Mouse (Mus musculus) forebrain, embryonic 13.5 days (tissue): ENCODE measurements around the gene Ovol1. TPM values are rescaled to one million over a fixed set of nuclear protein-coding genes. Genes with fewer than 3 reads are reported as not detected.

ENCODE experiments used
- ATAC-seq: fragments of 200-750 bp; cut with Nextera tagmentation; 2 replicates; pipeline ENCODE4 v1.8.0; 2017
- H3K27ac ChIP-seq: fragments of 300-500 bp; sonication (generic); 2 replicates; pipeline ENCODE4 v1.5.1; 2015; ENCODE audit warnings: inconsistent platforms, mild to moderate bottlenecking, moderate library complexity
- H3K27me3 ChIP-seq: fragments of 300-500 bp; sonication (generic); 2 replicates; pipeline ENCODE4 v1.6.1; 2015; ENCODE audit warnings: mild to moderate bottlenecking, inconsistent platforms
- H3K36me3 ChIP-seq: fragments of 300-500 bp; sonication (generic); 2 replicates; pipeline ENCODE4 v1.6.1; 2015; ENCODE audit warnings: mild to moderate bottlenecking, inconsistent platforms; ENCODE audit not compliant: poor library complexity, severe bottlenecking
- H3K4me1 ChIP-seq: fragments of 300-500 bp; sonication (generic); 2 replicates; pipeline ENCODE4 v1.6.1; 2015; ENCODE audit warnings: inconsistent platforms
- H3K4me2 ChIP-seq: fragments of 300-500 bp; sonication (generic); 2 replicates; pipeline ENCODE4 v1.6.1; 2015; ENCODE audit warnings: inconsistent platforms, mild to moderate bottlenecking, moderate library complexity
- H3K4me3 ChIP-seq: fragments of 300-500 bp; sonication (generic); 2 replicates; pipeline ENCODE4 v1.5.1; 2015; ENCODE audit warnings: mild to moderate bottlenecking, inconsistent platforms
- H3K9ac ChIP-seq: fragments of 300-500 bp; sonication (generic); 2 replicates; pipeline ENCODE4 v1.6.1; 2015; ENCODE audit warnings: mild to moderate bottlenecking, inconsistent platforms
- H3K9me3 ChIP-seq: fragments of 300-500 bp; sonication (generic); replicated peaks from 2 replicates; pipeline ENCODE4 v1.6.1; 2016; ENCODE audit warnings: inconsistent platforms
- WGBS: fragments of 180-500 bp; shearing (Covaris S2); methylation state at CpG from one replicate; pipeline ENCODE4 v1.1.7; 2015; 5-methylcytosine and 5-hydroxymethylcytosine counted together
- polyA plus RNA-seq: library from polyadenylated mRNA; unstranded; fragments of >200 nt; fragmentation: Nextera tagmentation; extraction: Ambion mirVana; gene quantifications from 2 replicates; pipeline ENCODE4 v1.2.1, GENCODE M21; 2015

Ovol1 gene
- polyA plus RNA-seq, 1 experiment from 2014 or later: 0.06 TPM

DNA sequence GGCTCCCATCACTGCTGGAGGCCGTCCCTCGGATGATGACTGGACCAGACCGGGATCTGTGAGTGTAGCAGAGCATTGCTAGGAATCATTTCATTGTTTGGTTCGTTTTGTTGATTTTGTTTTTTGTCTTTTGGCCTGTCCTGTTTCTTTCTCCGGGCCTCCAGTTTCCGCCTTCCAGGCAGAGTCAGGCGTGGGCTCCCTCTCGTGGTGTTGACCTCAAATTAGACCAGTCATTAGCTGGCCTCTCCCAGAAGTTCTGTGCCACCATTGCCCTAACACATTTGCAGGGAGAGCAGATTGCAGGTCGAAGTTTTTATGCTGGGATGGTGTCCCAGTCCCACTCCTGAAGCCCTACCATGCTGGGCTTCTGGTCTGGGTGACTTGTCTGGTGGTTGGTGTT lies 28.7 kb upstream of the Ovol1 start:
- H3K4me3 ChIP-seq: no peak overlapping the region
- no peaks in the 10 kb centered on the region for H3K36me3 ChIP-seq
- no peaks in the 10 kb centered on the region for H3K4me1 ChIP-seq
- H3K9me3 ChIP-seq: no peaks in the 10 kb centered on the region
- 0 out of 2 replicates have a peak overlapping the region, but pooled peaks have one; percentile 13 for H3K9ac ChIP-seq
- no peak overlapping the region for H3K27ac ChIP-seq
- H3K27me3 ChIP-seq: no peaks in the 10 kb centered on the region
- no peak for ATAC-seq
- no peak overlapping the region for H3K4me2 ChIP-seq
- WGBS: 85% methylated on average over 9 of the region's 9 CpGs

DNA sequence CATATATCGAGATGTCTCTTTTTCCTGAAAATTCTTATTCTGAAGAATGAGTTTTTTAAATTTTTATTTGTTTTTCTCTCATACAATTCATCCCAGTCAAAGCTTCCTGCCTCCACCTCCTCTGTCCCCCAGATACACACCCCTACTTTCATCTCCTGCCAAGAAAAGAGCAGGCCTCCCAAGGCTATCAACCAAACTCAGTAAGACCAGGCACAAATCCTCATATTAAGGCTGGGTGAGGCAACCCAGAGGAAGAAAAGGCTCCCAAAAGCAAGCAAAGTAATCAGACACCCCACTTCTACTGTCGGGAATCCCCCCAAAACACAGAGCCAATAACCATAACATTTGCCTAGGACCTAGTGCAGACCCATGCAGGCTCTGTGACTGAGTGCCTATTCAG lies 21.5 kb upstream of the Ovol1 start:
- WGBS: 80% methylated on average over 2 of the region's 2 CpGs
- Histone ChIP-seq H3K9me3 (no peaks in the 10 kb centered on the region), H3K9ac (no peak overlapping the region), H3K27ac (no peak overlapping the region), H3K36me3 (no peaks in the 10 kb centered on the region), H3K4me2 (no peak overlapping the region), H3K4me3 (no peak overlapping the region), H3K27me3 (no peaks in the 10 kb centered on the region), H3K4me1 (no peaks in the 10 kb centered on the region)
- no peak for ATAC-seq

DNA sequence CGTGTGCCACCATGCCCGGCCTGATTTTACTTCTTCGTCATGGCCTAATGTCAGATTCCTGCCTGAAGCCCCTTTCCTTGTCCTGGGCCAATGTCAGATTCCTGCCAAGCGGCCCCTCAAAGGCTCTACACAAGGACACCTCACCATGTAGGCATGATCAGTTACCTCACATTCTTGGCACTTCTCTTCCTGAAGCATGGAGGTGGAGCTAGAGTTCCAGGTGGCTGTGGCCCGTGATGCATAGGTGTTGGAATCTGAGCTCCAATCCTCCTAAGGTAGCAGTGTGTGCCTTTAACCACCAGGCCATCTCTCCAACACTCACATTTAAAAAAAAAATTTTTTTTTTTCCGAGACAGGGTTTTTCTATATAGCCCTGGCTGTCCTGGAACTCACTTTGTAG lies 20.3 kb upstream of the Ovol1 start:
- no peaks in the 10 kb centered on the region for H3K9me3 ChIP-seq
- no peaks in the 10 kb centered on the region for H3K27me3 ChIP-seq
- H3K4me2 ChIP-seq: no peak overlapping the region
- no peaks in the 10 kb centered on the region for H3K36me3 ChIP-seq
- no peak overlapping the region for H3K4me3 ChIP-seq
- no peaks in the 10 kb centered on the region for H3K4me1 ChIP-seq
- no peak for ATAC-seq
- H3K27ac ChIP-seq: no peak overlapping the region
- no peak overlapping the region for H3K9ac ChIP-seq
- 88% methylated on average over 6 of the region's 6 CpGs for WGBS

DNA sequence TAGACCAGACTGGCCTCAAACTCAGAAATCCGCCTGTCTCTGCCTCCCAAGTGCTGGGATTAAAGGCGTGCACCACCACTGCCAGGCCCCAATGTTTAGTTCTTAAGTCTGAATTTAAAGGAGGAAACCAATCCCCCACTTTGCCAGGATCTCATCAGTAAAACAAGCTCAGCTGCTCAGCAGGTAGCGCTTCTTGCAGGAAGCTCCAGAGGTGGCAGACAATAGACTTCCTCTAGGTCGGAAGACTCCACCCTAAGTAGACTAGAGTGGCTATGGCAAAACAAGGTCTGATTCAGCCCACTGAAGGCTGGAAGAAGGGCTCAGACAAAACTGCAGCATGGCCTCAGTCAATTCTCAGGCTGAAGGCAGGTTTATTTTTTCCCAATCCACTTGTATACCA lies 19.5 kb upstream of the Ovol1 start:
- no peaks in the 10 kb centered on the region for H3K36me3 ChIP-seq
- WGBS: 80% methylated on average over 4 of the region's 4 CpGs
- H3K4me3 ChIP-seq: no peak overlapping the region
- no peak for ATAC-seq
- no peak overlapping the region for H3K9ac ChIP-seq
- no peaks in the 10 kb centered on the region for H3K9me3 ChIP-seq
- no peak overlapping the region for H3K27ac ChIP-seq
- H3K27me3 ChIP-seq: no peaks in the 10 kb centered on the region
- no peak overlapping the region for H3K4me2 ChIP-seq
- H3K4me1 ChIP-seq: no peaks in the 10 kb centered on the region

DNA sequence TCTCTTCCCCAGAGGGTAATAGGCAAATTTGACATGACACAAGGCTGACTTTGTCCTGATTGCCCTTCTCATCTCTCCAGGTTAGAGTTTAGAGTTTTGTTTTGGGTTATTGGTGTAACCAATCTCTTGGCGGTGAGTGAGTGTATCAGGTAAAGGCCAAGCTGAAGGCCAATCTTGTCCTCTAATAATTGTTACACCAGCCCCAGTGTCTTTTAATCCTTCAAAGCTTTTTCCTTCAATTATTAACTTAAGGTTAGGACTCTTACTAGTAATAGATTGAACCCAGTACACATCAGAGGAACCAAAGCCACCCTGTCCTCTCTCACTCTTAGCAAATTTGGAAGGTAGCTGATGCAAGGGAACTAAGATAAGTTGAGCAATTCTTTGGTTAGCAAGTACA lies 14.9 kb upstream of the Ovol1 start:
- ATAC-seq: no peak
- WGBS: 100% methylated on average over 1 of the region's 1 CpGs

DNA sequence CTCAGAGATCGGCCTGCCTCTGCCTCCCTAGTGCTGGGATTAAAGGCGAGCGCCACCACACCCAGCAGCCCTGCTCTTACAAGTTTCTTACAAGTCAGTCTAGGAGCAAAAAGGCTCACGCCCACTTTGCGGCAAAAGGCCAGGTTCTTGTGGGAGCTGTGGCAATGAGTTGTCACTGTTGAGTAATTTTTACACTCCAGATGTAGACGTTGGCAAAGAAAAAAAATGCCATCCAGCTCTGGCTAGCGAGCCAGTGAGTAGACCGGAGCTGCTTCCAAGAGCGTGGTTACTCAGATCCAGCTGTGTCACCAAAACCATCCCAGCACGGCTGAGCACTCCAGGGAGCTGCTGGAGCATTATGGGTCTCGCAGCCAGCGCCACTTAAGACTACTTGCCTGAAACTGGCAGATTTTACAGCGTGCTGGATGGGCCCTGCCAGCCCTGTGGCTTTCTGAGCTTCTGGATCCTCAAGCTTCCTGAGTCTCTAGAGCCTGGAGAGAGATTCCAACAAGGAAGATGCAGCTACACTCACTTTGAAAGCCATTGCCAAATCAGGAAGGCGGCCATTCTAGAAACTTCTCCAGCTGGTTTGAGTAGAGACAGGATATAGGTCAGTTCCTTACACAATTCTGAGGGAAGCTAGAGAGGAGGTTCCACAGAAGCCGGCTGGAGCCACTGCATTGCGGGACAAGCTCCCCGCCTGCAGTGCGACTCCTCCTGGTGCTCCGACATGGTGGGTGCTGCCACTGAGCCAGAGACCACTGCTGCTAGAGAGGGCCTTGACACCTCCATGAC lies 12.1 kb upstream of the Ovol1 start:
- Histone ChIP-seq H3K27ac (no peak overlapping the region), H3K27me3 (no peaks in the 10 kb centered on the region), H3K36me3 (0 out of 2 replicates have a peak, but pooled peaks cover 8% of the 10 kb centered on the region), H3K4me2 (no peak overlapping the region), H3K9me3 (no peaks in the 10 kb centered on the region), H3K9ac (peak overlapping the region; percentile 8; the same call in 1 of the 2 replicates), H3K4me1 (peaks cover 10% of the 10 kb centered on the region), H3K4me3 (no peak overlapping the region)
- WGBS: 90% methylated on average over 19 of the region's 19 CpGs
- no peak for ATAC-seq

More for the DNA sequence above, 14.9 kb upstream of the Ovol1 start:
- H3K36me3 ChIP-seq: 0 out of 2 replicates have a peak, but pooled peaks cover 4% of the 10 kb centered on the region
- H3K9ac ChIP-seq: no peak overlapping the region
- H3K27ac ChIP-seq: no peak overlapping the region
- H3K27me3 ChIP-seq: no peaks in the 10 kb centered on the region
- H3K4me2 ChIP-seq: no peak overlapping the region
- no peak overlapping the region for H3K4me3 ChIP-seq
- no peaks in the 10 kb centered on the region for H3K4me1 ChIP-seq
- H3K9me3 ChIP-seq: no peaks in the 10 kb centered on the region

DNA sequence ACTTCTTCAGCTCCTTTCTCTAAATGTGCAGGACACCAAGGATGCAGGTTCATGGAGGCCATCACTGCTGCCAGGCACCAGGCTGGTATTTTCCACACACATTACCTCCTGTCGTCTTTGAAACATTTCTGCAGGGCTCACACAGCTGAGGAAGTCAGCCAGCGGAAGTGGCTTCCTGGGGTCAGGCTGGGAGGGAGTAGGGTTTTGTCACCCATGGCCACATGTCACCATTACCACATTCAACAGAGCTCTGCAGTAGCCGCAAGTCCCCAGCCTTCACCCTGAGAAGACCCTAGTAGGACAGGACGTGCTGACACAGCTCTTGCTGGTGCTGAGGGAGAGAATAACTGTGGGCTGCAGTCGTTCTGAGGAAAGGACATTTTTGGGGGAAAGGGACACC lies 11.4 kb upstream of the Ovol1 start:
- Histone ChIP-seq H3K4me2 (no peak overlapping the region), H3K27ac (no peak overlapping the region), H3K9me3 (no peaks in the 10 kb centered on the region), H3K27me3 (peaks cover 2% of the 10 kb centered on the region; the same call in 1 of the 2 replicates), H3K4me1 (peaks cover 15% of the 10 kb centered on the region), H3K36me3 (0 out of 2 replicates have a peak, but pooled peaks cover 8% of the 10 kb centered on the region), H3K9ac (no peak overlapping the region), H3K4me3 (no peak overlapping the region)
- no peak for ATAC-seq
- 86% methylated on average over 5 of the region's 5 CpGs for WGBS

DNA sequence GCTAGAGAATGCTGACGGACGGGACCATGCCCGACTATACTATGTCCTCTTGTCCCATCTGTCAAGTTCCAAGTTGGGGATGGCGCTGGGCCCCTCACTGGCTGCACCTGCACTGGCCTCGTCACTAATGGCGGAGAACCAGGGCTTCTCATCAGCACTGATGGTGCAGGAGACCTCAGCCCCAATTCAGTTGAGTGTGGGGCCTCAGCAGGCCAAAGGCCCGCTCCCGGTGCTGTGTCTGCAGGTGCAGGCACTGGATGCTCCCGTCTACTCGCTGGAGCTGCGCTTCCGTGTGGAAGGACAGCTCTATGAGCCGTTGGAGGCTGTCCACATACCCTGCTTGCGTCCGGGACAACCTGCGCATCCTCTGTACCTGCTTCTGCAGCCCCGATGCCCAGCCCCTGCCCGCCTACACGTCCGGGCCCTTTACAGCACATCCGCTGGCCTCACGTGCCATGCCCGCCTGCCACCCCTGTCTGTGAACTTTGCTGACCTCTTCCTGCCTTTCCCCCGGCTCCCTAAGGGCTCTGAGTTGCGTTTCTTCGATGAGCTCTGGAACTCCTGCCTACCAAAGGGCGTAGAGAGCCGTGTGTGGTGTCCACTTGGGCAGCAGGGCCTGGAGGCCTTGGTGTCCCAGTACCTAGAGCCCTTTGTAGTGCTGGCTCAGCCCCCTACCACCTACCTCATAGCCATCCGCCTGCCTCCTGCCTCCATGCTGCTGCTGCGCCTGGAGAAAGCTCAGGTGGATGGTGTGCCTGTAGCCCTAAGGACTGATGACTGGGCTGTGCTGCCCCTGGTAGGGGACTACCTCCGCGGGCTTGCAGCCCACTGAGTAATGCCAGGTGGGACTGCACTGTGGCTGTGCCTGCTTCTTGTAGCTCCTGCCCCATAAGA lies 10.2 kb upstream of the Ovol1 start:
- 0 out of 2 replicates have a peak overlapping the region, but pooled peaks have one; percentile 5 for H3K9ac ChIP-seq
- H3K27ac ChIP-seq: no peak overlapping the region
- H3K9me3 ChIP-seq: no peaks in the 10 kb centered on the region
- ATAC-seq: no peak
- no peak overlapping the region for H3K4me3 ChIP-seq
- peaks cover 14% of the 10 kb centered on the region for H3K27me3 ChIP-seq
- H3K4me1 ChIP-seq: peaks cover 17% of the 10 kb centered on the region
- H3K4me2 ChIP-seq: no peak overlapping the region
- H3K36me3 ChIP-seq: 0 out of 2 replicates have a peak, but pooled peaks cover 8% of the 10 kb centered on the region
- 91% methylated on average over 32 of the region's 32 CpGs for WGBS

DNA sequence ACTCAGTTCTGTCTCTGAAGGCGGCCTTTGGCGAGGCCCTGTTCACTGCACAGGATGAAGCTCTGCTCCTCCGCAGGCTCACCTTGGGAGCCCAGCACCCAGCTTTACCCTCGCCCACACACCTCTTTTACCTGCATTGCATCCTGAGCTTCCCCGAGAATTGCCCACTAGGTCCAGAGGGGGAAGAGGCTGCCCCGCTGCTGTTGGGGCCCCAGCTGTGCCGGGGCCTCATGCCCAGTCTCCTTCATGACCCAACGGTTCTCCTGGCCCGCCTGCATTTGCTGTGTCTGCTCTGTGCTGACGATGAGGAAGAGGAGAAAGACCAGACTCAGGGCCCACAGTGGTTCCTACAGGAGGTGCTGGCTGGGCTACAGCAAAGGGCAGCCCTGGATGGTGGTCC lies 9.1 kb upstream of the Ovol1 start:
- Histone ChIP-seq H3K9me3 (no peaks in the 10 kb centered on the region), H3K4me1 (peaks cover 17% of the 10 kb centered on the region), H3K9ac (no peak overlapping the region), H3K4me3 (no peak overlapping the region), H3K36me3 (0 out of 2 replicates have a peak, but pooled peaks cover 8% of the 10 kb centered on the region), H3K27ac (no peak overlapping the region), H3K4me2 (no peak overlapping the region), H3K27me3 (peaks cover 19% of the 10 kb centered on the region)
- WGBS: 87% methylated on average over 10 of the region's 10 CpGs
- ATAC-seq: no peak

DNA sequence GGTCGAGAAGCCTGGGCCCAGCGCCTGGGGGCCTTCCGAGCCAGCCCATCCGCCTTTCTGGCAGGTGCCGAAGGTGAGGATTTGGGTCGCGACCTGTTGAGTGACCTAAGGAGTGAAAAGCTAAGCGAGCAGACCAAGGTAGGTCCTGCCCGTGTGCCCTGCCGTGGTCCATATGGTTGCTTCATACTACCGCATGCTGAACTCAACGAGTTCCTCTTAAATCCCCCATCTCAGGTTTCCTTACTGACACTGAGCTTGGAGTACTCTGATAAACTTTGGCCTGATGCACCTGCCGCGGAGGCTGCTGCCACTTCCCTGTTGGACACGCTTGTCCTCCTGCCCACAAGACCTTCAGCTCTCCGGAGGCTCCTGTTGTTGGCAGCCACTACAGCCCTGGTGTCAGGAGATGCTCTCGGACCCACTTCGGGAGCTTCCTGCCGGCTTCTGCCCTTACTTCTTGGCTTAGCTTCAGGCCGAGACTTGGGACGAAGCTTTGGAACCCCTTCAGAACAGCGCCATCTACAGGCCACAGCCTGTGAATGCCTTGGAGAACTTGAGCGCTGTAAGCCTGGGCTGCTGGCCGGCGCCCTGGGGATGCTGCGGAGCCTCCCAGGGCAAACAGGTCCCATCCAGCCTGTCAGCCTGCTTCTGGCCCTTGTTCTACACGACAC lies 8.2 kb upstream of the Ovol1 start:
- H3K4me2 ChIP-seq: peak overlapping the region; percentile 91
- H3K27me3 ChIP-seq: peaks cover 28% of the 10 kb centered on the region
- 7% methylated on average over 27 of the region's 27 CpGs for WGBS
- peak overlapping the region; percentile 75 for H3K4me3 ChIP-seq
- H3K36me3 ChIP-seq: 0 out of 2 replicates have a peak, but pooled peaks cover 8% of the 10 kb centered on the region
- H3K9ac ChIP-seq: peak overlapping the region; percentile 78; the same call in 1 of the 2 replicates
- ATAC-seq: peak; percentile 31; the same call in 1 of the 2 replicates
- H3K4me1 ChIP-seq: peaks cover 17% of the 10 kb centered on the region
- peak overlapping the region; percentile 84 for H3K27ac ChIP-seq
- no peaks in the 10 kb centered on the region for H3K9me3 ChIP-seq

DNA sequence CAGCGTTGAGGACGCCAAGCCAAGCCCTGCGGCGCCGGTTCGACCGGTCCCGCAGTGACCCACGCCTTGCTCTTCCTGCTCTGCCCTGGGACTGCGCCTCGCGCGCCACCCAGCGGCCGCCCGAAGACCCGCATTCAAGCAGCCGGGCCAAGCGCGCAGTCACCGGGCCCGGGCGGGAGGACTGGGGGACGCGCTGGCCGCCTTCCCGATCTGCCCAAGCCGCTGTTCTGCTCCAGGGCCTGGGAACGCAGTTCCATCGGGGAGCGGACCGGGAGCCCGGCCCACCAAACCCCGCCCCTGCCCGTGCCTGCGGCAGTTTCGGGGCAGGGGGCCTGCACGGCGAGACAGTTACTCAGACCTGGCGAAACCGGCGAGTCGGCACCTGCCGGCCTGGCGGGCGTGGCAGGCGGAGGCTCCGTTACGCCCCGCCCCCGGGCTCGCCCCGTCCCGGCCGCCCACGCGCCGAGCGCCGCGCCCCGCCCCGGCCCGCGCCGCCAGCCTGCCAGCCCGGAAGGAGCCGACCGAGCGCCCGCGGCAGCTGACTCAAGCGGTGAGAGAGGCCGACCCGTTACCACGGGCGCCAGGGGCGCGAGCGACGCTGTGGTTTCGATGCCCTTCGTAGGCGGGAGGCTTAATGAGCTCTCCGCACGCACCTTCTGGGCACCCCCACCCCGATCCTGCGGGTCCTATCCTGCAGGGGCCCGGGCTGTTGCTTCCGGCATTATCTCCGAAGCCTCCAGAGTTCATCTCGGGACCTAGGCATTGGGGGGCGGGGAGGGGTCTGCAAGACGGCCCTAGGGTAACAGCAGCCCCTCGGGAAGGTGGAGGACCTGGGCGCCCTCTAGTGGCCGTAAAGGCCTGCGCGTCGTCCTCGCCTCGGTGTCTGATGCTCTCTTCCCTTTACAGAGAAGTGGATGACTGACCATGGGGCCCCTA lies 7.4 kb upstream of the Ovol1 start, which contains the start of gene Ap5b1:
Ap5b1 (plus strand) TSS at position 492 of the 936 bp plus-strand sequence.
- Histone ChIP-seq H3K36me3 (0 out of 2 replicates have a peak, but pooled peaks cover 8% of the 10 kb centered on the region), H3K27ac (peak within 1 kb of the TSS; percentile 84), H3K4me2 (peak within 1 kb of the TSS; percentile 91), H3K4me1 (peaks cover 17% of the 10 kb centered on the region), H3K27me3 (peaks cover 36% of the 10 kb centered on the region), H3K4me3 (peak within 1 kb of the TSS; percentile 75), H3K9ac (peak within 1 kb of the TSS; percentile 78), H3K9me3 (no peaks in the 10 kb centered on the region)
- WGBS: under 1% methylated on average over 78 of the region's 102 CpGs
- peak; percentile 90 for ATAC-seq
